Mouse (Mus musculus) bone marrow, adult 2 months (tissue): Measurements from ENCODE around the gene Dusp23. TPM values are rescaled to one million over a fixed set of nuclear protein-coding genes. Genes with fewer than 3 reads are reported as not detected.

Source experiments
- H3K27ac ChIP-seq: fragments of 200-500 bp; 2 replicates; pipeline ENCODE4 v1.5.1; 2012; ENCODE audit warnings: low read depth, mild to moderate bottlenecking, control low read depth, inconsistent platforms, low read length; ENCODE audit not compliant: control insufficient read depth, poor library complexity, insufficient read depth
- H3K4me1 ChIP-seq: fragments of 200-500 bp; 2 replicates; pipeline ENCODE4 v1.6.1; 2011; ENCODE audit warnings: low read length; ENCODE audit not compliant: control insufficient read depth, insufficient read depth
- H3K4me3 ChIP-seq: fragments of 200-500 bp; replicated peaks from 2 replicates; pipeline ENCODE3; 2011; ENCODE audit warnings: mild to moderate bottlenecking, low read depth, low read length, control low read depth; ENCODE audit not compliant: control insufficient read depth
- CTCF ChIP-seq: fragments of 200-500 bp; IDR thresholded peaks from 2 replicates; pipeline ENCODE4 v1.5.1; 2011; ENCODE audit warnings: low read length, control low read depth; ENCODE audit not compliant: control insufficient read depth, insufficient read depth
- POLR2A ChIP-seq: fragments of 200-500 bp; IDR thresholded peaks from 2 replicates; pipeline ENCODE4 v1.6.1; 2011; ENCODE audit warnings: low read depth, mild to moderate bottlenecking, control low read depth, low read length, borderline replicate concordance; ENCODE audit not compliant: control insufficient read depth
- WGBS: fragments of 180-500 bp; shearing (Covaris S2); methylation state at CpG from one replicate; pipeline ENCODE4 v1.1.7; 2018; 5-methylcytosine and 5-hydroxymethylcytosine counted together
- polyA plus RNA-seq: library from polyadenylated mRNA; stranded (reverse); fragments of >200 nt; gene quantifications from 2 replicates; pipeline ENCODE4 v1.2.4, GENCODE M21; 2011; ENCODE audit warnings: low replicate concordance; ENCODE audit not compliant: missing spikeins, insufficient read depth, insufficient read length

Gene Dusp23
- polyA plus RNA-seq, 1 experiment: 7.2 TPM

DNA sequence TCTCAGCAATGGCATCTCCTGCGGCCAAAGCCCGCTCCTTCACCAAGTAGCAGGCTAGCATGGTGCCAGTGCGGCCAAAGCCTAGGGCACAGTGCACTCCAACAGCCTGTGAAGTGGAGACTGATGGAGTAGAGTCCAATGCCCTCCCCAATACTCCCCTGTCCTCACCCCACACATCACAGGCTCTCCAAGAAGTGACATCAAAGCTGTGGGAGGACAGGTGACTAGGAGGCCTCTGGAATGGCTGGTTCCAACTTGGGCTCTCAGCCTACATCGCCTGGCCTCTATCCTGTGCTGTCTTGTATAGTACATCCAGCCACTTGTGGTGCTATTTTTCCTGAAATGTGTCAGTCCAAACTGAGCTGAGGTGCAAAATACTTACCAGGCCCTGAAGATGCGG, 1.0 kb downstream of the Dusp23 start:
- no peak for TF ChIP-seq CTCF
- no peak for TF ChIP-seq POLR2A
- 86% methylated on average over 5 of the region's 5 CpGs for WGBS
- Histone ChIP-seq H3K4me3 (no peak overlapping the region), H3K27ac (no peak overlapping the region; the same call in 1 of the 2 replicates), H3K4me1 (no peaks in the 10 kb centered on the region; the same call in 1 of the 2 replicates)

- no peak for TF ChIP-seq POLR2A
- TF ChIP-seq CTCF: no peak
- Histone ChIP-seq H3K27ac (no peak overlapping the region), H3K4me1 (no peaks in the 10 kb centered on the region), H3K4me3 (no peak overlapping the region)
- WGBS: 79% methylated on average over 7 of the region's 7 CpGs
Measured at GRCm38 (mm10) chr1:172629831-172630230, 2.9 kb downstream of the Dusp23 start.

DNA sequence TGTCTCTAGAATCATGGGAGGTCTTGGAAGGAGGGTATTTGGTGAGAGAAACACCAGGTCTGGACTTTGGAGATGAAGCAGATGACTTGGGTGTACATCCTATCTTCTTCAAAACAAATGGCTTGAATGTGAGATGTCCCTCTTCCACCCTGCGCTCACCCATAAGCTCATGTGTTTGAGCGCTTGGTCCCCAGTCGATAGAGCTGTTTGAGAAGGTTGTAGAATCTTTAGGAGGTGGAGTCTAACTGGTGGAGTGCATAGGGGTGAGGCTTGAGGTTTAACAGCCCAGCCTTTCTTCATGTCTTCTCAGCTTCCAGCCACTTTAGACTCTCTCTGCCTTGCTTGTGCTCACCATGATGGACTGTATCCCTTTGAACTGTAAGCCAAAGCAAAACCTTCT, 6.5 kb downstream of the Dusp23 start:
- TF ChIP-seq POLR2A: no peak
- TF ChIP-seq CTCF: no peak
- H3K4me3 ChIP-seq: no peak overlapping the region
- H3K27ac ChIP-seq: no peak overlapping the region
- H3K4me1 ChIP-seq: no peaks in the 10 kb centered on the region
- 94% methylated on average over 3 of the region's 3 CpGs for WGBS

DNA sequence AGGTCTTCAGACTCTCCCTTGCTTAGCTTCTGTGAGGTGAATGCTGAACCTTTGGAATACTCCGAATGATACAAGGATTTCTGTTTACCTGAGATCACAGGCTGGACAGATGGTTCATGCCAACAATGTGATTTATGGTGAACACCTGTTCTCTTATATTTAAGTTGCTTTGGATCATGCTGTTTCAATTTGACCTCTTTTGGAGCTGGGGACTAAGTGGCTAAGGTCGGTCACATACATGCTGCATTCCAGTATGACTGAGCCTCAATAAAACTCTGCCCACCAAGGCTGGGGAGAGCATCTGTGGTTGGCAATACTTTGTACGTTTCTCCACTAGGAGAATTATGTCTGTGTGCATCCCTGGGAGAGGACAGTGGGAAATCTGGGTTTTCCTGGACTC, 8.7 kb downstream of the Dusp23 start:
- Histone ChIP-seq H3K4me1 (no peaks in the 10 kb centered on the region), H3K4me3 (no peak overlapping the region), H3K27ac (no peak overlapping the region)
- TF ChIP-seq CTCF (no peak), POLR2A (no peak)
- 67% methylated on average over 3 of the region's 3 CpGs for WGBS

DNA sequence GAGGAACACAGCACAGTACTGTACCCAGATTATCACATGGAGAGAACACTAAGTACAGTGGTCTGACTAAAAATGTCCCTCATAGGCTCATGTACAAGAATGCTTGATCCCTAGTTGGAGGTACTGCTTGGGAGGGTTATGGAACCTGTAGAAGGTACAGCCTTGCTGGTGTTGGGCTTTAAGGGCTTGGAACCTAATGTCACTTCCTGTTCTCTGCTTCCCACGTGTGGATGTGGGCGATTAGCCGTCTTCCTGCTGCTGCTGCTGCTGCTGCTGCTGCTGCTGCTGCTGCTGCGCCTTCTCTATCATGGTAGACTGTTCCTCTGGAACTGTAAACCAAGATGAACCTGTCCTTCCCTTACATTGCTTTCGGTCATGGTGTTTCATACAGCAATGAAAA, 9.2 kb downstream of the Dusp23 start:
- WGBS: 28% methylated on average over 5 of the region's 5 CpGs
- Histone ChIP-seq H3K4me3 (no peak overlapping the region), H3K27ac (no peak overlapping the region), H3K4me1 (no peaks in the 10 kb centered on the region)
- TF ChIP-seq POLR2A (no peak), CTCF (no peak)

- no peak overlapping the region for H3K27ac ChIP-seq
- 14% methylated on average over 7 of the region's 7 CpGs for WGBS
- no peaks in the 10 kb centered on the region for H3K4me1 ChIP-seq
- TF ChIP-seq CTCF: peak; percentile 94
- no peak for TF ChIP-seq POLR2A
- no peak overlapping the region for H3K4me3 ChIP-seq
Measured at GRCm38 (mm10) chr1:172619235-172619634, 13.5 kb downstream of the Dusp23 start.

GRCm38 (mm10) chr1:172618141-172618540, 14.6 kb downstream of the Dusp23 start:
- no peak overlapping the region for H3K27ac ChIP-seq
- WGBS: 72% methylated on average over 4 of the region's 4 CpGs
- no peak overlapping the region for H3K4me3 ChIP-seq
- no peaks in the 10 kb centered on the region for H3K4me1 ChIP-seq
- TF ChIP-seq CTCF (no peak), POLR2A (no peak)

GRCm38 (mm10) chr1:172617365-172618076, 15.2 kb downstream of the Dusp23 start:
- TF ChIP-seq CTCF (no peak), POLR2A (no peak)
- Histone ChIP-seq H3K27ac (no peak overlapping the region), H3K4me1 (no peaks in the 10 kb centered on the region), H3K4me3 (no peak overlapping the region)
- WGBS: 65% methylated on average over 14 of the region's 14 CpGs
